Mouse (Mus musculus) E14TG2a.4 (cell line): ENCODE results near the gene Olfr686.

Source experiments
- CTCF ChIP-seq: conservative IDR thresholded peaks from 2 replicates; pipeline ENCODE4 v1.5.1; 2014; ENCODE audit warnings: low read length
- NANOG ChIP-seq: IDR thresholded peaks from 2 replicates; pipeline ENCODE4 v1.6.1; 2014; ENCODE audit warnings: borderline replicate concordance, low read length, mixed read lengths
- POU5F1 ChIP-seq: IDR thresholded peaks from 2 replicates; pipeline ENCODE4 v1.6.1; 2014; ENCODE audit warnings: low read length, borderline replicate concordance

DNA sequence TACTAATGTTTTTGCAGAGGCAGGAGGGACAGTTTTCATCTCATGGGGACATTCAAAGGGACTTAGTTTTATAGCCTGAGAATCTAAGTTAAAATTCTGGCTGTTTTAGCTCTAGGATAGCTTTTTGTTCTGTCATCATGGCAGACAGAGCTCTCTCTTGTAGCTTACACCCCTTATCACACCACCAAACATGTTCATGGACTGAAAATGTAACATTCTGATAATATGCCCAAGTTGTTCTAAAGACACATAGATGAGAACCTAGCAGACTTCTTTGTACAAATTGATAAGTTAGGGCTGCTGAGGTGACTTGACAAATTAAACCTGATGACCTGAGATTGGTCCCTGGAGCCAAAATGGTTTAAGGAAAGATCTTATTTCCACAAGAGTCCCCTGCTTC lies 19.4 kb upstream of the Olfr686 start:
- TF ChIP-seq CTCF: no peak
- no peak for TF ChIP-seq POU5F1
- no peak for TF ChIP-seq NANOG
